Mouse (Mus musculus): ENCODE results near the gene Mrgprf.

GRCm38 (mm10) chr7:145334428-145335027 is 33.9 kb downstream of the Mrgprf start:
- TF ChIP-seq CTCF (IDR thresholded peaks at IDR 0.05; ENCODE audit: borderline replicate concordance, insufficient read depth, low read depth, low read length) = no peak
- TF ChIP-seq POLR2A (IDR thresholded peaks at IDR 0.05; ENCODE audit: borderline replicate concordance, insufficient read depth, low read length) = no peak
